Mouse (Mus musculus): ENCODE data around the gene Gm16485. TPM values are rescaled to one million over a fixed set of nuclear protein-coding genes. Genes with fewer than 3 reads are reported as not detected.
A peak's percentile ranks its signal among the peaks of the same experiment; 100 is the strongest.

Gene Gm16485
- 0.07 and 0.08 TPM in 2 replicates for polyA plus RNA-seq (2015; fragmentation: Nextera tagmentation; extraction: Ambion mirVana)

- no peaks in the 10 kb centered on the region for H3K4me1 ChIP-seq (ENCODE audit: control insufficient read depth, insufficient read depth, low read length)
- WGBS, result 58% methylated on average over 2 of the region's 2 CpGs
These were observed at the start of gene Gm16485 for GRCm38 (mm10) chr9:8971491-8971890. Gene Gm16485 (plus strand): TSS chr9:8971791.

GRCm38 (mm10) chr9:8927561-8927960 lies 44.0 kb upstream of the Gm16485 start:
- no peak for ATAC-seq (ENCODE audit: insufficient read depth, low FRiP score)
- Histone ChIP-seq H3K27ac (ENCODE audit: low read length) (no peak overlapping the region), H3K27me3 (ENCODE audit: control insufficient read depth, insufficient read depth, low read length) (no peaks in the 10 kb centered on the region), H3K4me1 (ENCODE audit: control insufficient read depth, insufficient read depth, low read length) (no peaks in the 10 kb centered on the region), H3K36me3 (ENCODE audit: control insufficient read depth, insufficient read depth, low read length) (no peaks in the 10 kb centered on the region), H3K4me2 (ENCODE audit: low read depth, low read length) (no peak overlapping the region), H3K4me3 (replicated peaks; ENCODE audit: low read length) (no peak overlapping the region), H3K9ac (ENCODE audit: low read length) (no peak overlapping the region), H3K9me3 (replicated peaks; ENCODE audit: control insufficient read depth, low read length) (no peaks in the 10 kb centered on the region)
- WGBS, result 82% methylated on average over 2 of the region's 2 CpGs

More at GRCm38 (mm10) chr9:8971491-8971890, at the start of gene Gm16485:
- no peak within 1 kb of the TSS for H3K4me3 ChIP-seq (replicated peaks; ENCODE audit: low read length)
- H3K27ac ChIP-seq (ENCODE audit: low read length), result no peak within 1 kb of the TSS
- H3K9ac ChIP-seq (ENCODE audit: low read length), result no peak within 1 kb of the TSS
- no peak within 1 kb of the TSS for H3K4me2 ChIP-seq (ENCODE audit: low read depth, low read length)
- no peaks in the 10 kb centered on the region for H3K36me3 ChIP-seq (ENCODE audit: control insufficient read depth, insufficient read depth, low read length)
- ATAC-seq (ENCODE audit: insufficient read depth, low FRiP score), result no peak
- no peaks in the 10 kb centered on the region for H3K9me3 ChIP-seq (replicated peaks; ENCODE audit: control insufficient read depth, low read length)
- H3K27me3 ChIP-seq (ENCODE audit: control insufficient read depth, insufficient read depth, low read length), result no peaks in the 10 kb centered on the region

GRCm38 (mm10) chr9:8937753-8938152 lies 33.8 kb upstream of the Gm16485 start:
- no peaks in the 10 kb centered on the region for H3K4me1 ChIP-seq (ENCODE audit: control insufficient read depth, insufficient read depth, low read length)
- H3K27me3 ChIP-seq (ENCODE audit: control insufficient read depth, insufficient read depth, low read length), result no peaks in the 10 kb centered on the region
- no peak overlapping the region for H3K4me2 ChIP-seq (ENCODE audit: low read depth, low read length)
- no peaks in the 10 kb centered on the region for H3K9me3 ChIP-seq (replicated peaks; ENCODE audit: control insufficient read depth, low read length)
- no peak overlapping the region for H3K9ac ChIP-seq (ENCODE audit: low read length)
- H3K36me3 ChIP-seq (ENCODE audit: control insufficient read depth, insufficient read depth, low read length), result no peaks in the 10 kb centered on the region
- H3K4me3 ChIP-seq (replicated peaks; ENCODE audit: low read length), result no peak overlapping the region
- H3K27ac ChIP-seq (ENCODE audit: low read length), result no peak overlapping the region
- 22% methylated on average over 1 of the region's 1 CpGs for WGBS
- no peak for ATAC-seq (ENCODE audit: insufficient read depth, low FRiP score)

GRCm38 (mm10) chr9:8953306-8953705 lies 18.3 kb upstream of the Gm16485 start:
- H3K27ac ChIP-seq (ENCODE audit: low read length), result no peak overlapping the region
- H3K4me3 ChIP-seq (replicated peaks; ENCODE audit: low read length), result no peak overlapping the region
- no peaks in the 10 kb centered on the region for H3K36me3 ChIP-seq (ENCODE audit: control insufficient read depth, insufficient read depth, low read length)
- no peak overlapping the region for H3K9ac ChIP-seq (ENCODE audit: low read length)
- ATAC-seq (ENCODE audit: insufficient read depth, low FRiP score), result no peak
- no peaks in the 10 kb centered on the region for H3K27me3 ChIP-seq (ENCODE audit: control insufficient read depth, insufficient read depth, low read length)
- H3K4me1 ChIP-seq (ENCODE audit: control insufficient read depth, insufficient read depth, low read length), result no peaks in the 10 kb centered on the region
- H3K4me2 ChIP-seq (ENCODE audit: low read depth, low read length), result no peak overlapping the region
- H3K9me3 ChIP-seq (replicated peaks; ENCODE audit: control insufficient read depth, low read length), result no peaks in the 10 kb centered on the region

GRCm38 (mm10) chr9:8964512-8965133 lies 7.0 kb upstream of the Gm16485 start:
- ATAC-seq (ENCODE audit: insufficient read depth, low FRiP score), result peak; percentile 13; the same call in 1 of the 2 replicates
- H3K9ac ChIP-seq (ENCODE audit: low read length), result no peak overlapping the region
- no peaks in the 10 kb centered on the region for H3K4me1 ChIP-seq (ENCODE audit: control insufficient read depth, insufficient read depth, low read length)
- no peak overlapping the region for H3K4me2 ChIP-seq (ENCODE audit: low read depth, low read length)
- no peaks in the 10 kb centered on the region for H3K9me3 ChIP-seq (replicated peaks; ENCODE audit: control insufficient read depth, low read length)
- WGBS, result 62% methylated on average over 8 of the region's 8 CpGs
- no peak overlapping the region for H3K27ac ChIP-seq (ENCODE audit: low read length)
- no peaks in the 10 kb centered on the region for H3K36me3 ChIP-seq (ENCODE audit: control insufficient read depth, insufficient read depth, low read length)
- H3K27me3 ChIP-seq (ENCODE audit: control insufficient read depth, insufficient read depth, low read length), result no peaks in the 10 kb centered on the region
- H3K4me3 ChIP-seq (replicated peaks; ENCODE audit: low read length), result no peak overlapping the region

GRCm38 (mm10) chr9:8970240-8970639 lies 1.4 kb upstream of the Gm16485 start:
- Histone ChIP-seq H3K27me3 (ENCODE audit: control insufficient read depth, insufficient read depth, low read length) (no peaks in the 10 kb centered on the region), H3K4me1 (ENCODE audit: control insufficient read depth, insufficient read depth, low read length) (no peaks in the 10 kb centered on the region), H3K9me3 (replicated peaks; ENCODE audit: control insufficient read depth, low read length) (no peaks in the 10 kb centered on the region), H3K36me3 (ENCODE audit: control insufficient read depth, insufficient read depth, low read length) (no peaks in the 10 kb centered on the region), H3K27ac (ENCODE audit: low read length) (no peak overlapping the region), H3K9ac (ENCODE audit: low read length) (no peak overlapping the region), H3K4me3 (replicated peaks; ENCODE audit: low read length) (no peak overlapping the region), H3K4me2 (ENCODE audit: low read depth, low read length) (no peak overlapping the region)
- 22% methylated on average over 7 of the region's 7 CpGs for WGBS
- peak; percentile 58; the same call in 1 of the 2 replicates for ATAC-seq (ENCODE audit: insufficient read depth, low FRiP score)

- Histone ChIP-seq H3K4me3 (replicated peaks; ENCODE audit: low read length) (no peak overlapping the region), H3K4me2 (ENCODE audit: low read depth, low read length) (no peak overlapping the region), H3K9ac (ENCODE audit: low read length) (no peak overlapping the region), H3K27me3 (ENCODE audit: control insufficient read depth, insufficient read depth, low read length) (no peaks in the 10 kb centered on the region), H3K9me3 (replicated peaks; ENCODE audit: control insufficient read depth, low read length) (no peaks in the 10 kb centered on the region), H3K27ac (ENCODE audit: low read length) (no peak overlapping the region), H3K36me3 (ENCODE audit: control insufficient read depth, insufficient read depth, low read length) (no peaks in the 10 kb centered on the region), H3K4me1 (ENCODE audit: control insufficient read depth, insufficient read depth, low read length) (no peaks in the 10 kb centered on the region)
- ATAC-seq (ENCODE audit: insufficient read depth, low FRiP score), result no peak
- WGBS, result 49% methylated on average over 2 of the region's 2 CpGs
These were observed 6.2 kb downstream of the Gm16485 start for GRCm38 (mm10) chr9:8977775-8978174.

- H3K36me3 ChIP-seq (ENCODE audit: control insufficient read depth, insufficient read depth, low read length), result no peaks in the 10 kb centered on the region
- H3K4me1 ChIP-seq (ENCODE audit: control insufficient read depth, insufficient read depth, low read length), result no peaks in the 10 kb centered on the region
- no peaks in the 10 kb centered on the region for H3K27me3 ChIP-seq (ENCODE audit: control insufficient read depth, insufficient read depth, low read length)
- no peak; the same call in 1 of the 2 replicates for ATAC-seq (ENCODE audit: insufficient read depth, low FRiP score)
- no peak overlapping the region for H3K4me2 ChIP-seq (ENCODE audit: low read depth, low read length)
- H3K9ac ChIP-seq (ENCODE audit: low read length), result no peak overlapping the region
- no peak overlapping the region for H3K4me3 ChIP-seq (replicated peaks; ENCODE audit: low read length)
- H3K27ac ChIP-seq (ENCODE audit: low read length), result no peak overlapping the region
- 66% methylated on average over 3 of the region's 3 CpGs for WGBS
- no peaks in the 10 kb centered on the region for H3K9me3 ChIP-seq (replicated peaks; ENCODE audit: control insufficient read depth, low read length)
These were observed 10.7 kb downstream of the Gm16485 start for GRCm38 (mm10) chr9:8982315-8982714.

GRCm38 (mm10) chr9:8996494-8996893 lies 24.9 kb downstream of the Gm16485 start:
- Histone ChIP-seq H3K4me1 (ENCODE audit: control insufficient read depth, insufficient read depth, low read length) (no peaks in the 10 kb centered on the region), H3K9me3 (replicated peaks; ENCODE audit: control insufficient read depth, low read length) (no peaks in the 10 kb centered on the region), H3K9ac (ENCODE audit: low read length) (no peak overlapping the region), H3K4me2 (ENCODE audit: low read depth, low read length) (no peak overlapping the region), H3K4me3 (replicated peaks; ENCODE audit: low read length) (no peak overlapping the region), H3K27me3 (ENCODE audit: control insufficient read depth, insufficient read depth, low read length) (no peaks in the 10 kb centered on the region), H3K36me3 (ENCODE audit: control insufficient read depth, insufficient read depth, low read length) (no peaks in the 10 kb centered on the region), H3K27ac (ENCODE audit: low read length) (no peak overlapping the region)
- WGBS, result 77% methylated on average over 2 of the region's 2 CpGs
- no peak for ATAC-seq (ENCODE audit: insufficient read depth, low FRiP score)
